Mouse (Mus musculus) layer of hippocampus, adult 9-11 months (tissue): ENCODE measurements around the gene Ormdl2.
"Not testable (repeated sequence)": the region's sequence is repeated elsewhere in the genome, so short reads cannot be mapped to it uniquely, and the experiment has no call there.

Source experiments
- DNase-seq: peaks from one replicate; pipeline ENCODE4 v3.0.0; 2022

The Ormdl2 gene

DNA sequence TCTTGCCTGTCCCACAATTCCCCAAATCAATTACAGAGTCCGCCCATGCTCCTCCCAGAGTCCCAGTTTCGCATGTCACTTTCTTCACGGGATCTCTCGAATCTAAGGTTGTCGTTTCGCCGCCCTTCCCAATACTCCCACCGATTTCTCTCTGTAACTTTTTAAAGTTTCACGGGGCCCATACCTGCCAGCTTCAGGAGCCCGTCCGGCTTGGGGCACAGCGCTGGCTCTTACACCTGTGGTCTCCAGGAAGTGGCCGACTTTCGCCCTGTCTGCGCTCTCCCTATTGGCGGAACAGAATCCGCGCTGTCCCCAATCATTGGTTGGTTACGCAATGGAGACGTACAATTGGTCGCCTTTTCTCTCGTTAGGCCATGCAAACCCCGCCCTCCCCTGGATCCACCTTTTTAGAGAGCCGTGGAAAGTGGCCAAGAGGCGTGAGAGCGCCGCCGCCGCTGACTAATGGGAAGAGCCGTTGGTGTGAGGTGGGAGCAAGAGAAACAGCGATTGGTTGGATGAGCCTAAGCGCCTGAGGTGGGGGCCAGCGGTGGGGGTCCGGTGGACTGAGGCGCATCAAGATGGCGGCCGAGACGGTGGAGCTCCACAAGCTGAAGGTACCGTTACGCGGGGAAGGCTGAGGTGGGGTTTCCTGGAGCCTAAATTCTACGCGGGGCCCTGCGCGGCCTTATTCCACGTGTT lies at the start of gene Ormdl2:
Gene Ormdl2, minus strand, starts transcription at position 288 of the 699 bp plus-strand sequence.
- peak; percentile 99 for DNase-seq

DNA sequence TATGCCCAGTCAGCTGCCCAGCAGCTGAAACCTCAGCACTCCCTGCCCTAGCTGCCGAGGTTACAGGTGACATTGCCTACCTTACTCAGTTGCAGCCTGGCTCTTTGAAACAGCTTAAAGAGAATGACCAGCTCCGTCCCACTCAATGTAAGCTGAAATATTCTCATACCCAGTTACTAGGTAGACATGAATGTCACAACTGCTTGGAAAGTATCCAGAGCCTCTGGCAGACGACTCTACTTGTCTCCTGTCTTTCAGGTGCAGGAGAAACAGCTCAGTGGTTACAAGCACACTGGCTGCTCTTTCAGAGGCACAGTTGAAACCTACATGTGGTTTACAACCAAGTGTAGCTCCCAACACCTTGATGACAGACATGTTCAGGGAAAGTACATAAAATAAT lies 48.9 kb upstream of the Ormdl2 start:
- DNase-seq: no peak

GRCm38 (mm10) chr10:128866518-128866917 lies 45.1 kb upstream of the Ormdl2 start:
- no peak for DNase-seq

GRCm38 (mm10) chr10:128866042-128866441 lies 44.6 kb upstream of the Ormdl2 start:
- no peak for DNase-seq

- DNase-seq: no peak
Observed at GRCm38 (mm10) chr10:128861176-128861575, 39.7 kb upstream of the Ormdl2 start.

DNA sequence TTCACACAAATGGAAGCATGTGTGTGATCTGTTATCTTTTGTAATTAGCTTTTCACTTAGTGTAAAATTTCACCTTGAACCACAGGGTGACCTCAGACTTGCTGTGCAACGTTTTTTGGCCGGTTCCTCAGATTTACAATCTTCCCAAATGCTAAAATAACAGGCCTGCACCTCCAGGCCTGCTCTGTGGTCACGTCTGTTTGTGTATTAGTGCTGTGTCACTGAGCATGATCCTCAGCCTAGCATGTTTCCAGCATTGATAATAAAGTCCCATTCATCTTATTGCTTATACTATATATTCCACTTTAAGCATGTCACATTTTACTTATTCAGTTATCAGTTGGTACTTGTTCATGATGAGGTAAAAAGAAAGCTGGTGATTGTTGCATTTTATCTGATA lies 28.9 kb upstream of the Ormdl2 start:
- no peak for DNase-seq

DNA sequence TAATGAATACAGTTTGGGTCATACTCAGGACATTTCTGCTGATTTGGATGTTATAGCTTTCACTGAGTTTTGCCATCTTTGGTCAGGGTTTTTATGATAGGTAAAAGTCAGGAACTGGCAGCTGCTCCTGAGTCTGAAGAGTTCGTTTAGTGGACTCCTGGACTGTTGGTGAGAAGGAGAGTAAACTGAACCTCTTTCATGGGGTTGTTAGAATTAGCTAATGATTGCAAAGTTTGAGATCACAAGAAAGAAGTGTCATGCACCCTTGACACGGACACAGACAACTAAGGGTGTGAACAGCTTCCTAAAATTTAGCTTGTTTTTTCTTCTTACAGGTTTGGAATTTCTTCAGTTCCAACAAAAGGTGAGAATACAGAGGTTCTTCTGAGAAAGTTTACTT lies 27.0 kb upstream of the Ormdl2 start:
- no peak for DNase-seq

DNA sequence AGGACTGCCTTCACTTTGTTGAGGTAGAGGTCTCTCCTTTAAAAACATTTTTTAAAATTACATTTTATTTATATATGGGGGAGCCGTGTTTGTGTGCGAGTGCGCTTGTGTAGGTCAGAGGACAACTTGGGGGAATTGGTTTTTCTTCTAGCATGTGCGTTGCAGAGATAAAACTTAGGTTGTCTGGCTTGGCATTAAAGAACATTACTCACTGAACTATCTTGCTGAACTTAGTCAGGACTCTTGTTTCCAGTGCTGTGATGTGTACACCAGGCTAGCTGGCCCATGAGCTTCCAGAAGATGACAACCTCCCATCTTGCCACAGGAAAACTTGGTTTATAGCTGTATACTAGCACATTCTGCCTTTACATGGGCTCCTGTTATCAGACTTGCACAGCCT lies 25.2 kb upstream of the Ormdl2 start:
- DNase-seq: no peak

GRCm38 (mm10) chr10:128845516-128845915 lies 24.1 kb upstream of the Ormdl2 start:
- DNase-seq: no peak

DNA sequence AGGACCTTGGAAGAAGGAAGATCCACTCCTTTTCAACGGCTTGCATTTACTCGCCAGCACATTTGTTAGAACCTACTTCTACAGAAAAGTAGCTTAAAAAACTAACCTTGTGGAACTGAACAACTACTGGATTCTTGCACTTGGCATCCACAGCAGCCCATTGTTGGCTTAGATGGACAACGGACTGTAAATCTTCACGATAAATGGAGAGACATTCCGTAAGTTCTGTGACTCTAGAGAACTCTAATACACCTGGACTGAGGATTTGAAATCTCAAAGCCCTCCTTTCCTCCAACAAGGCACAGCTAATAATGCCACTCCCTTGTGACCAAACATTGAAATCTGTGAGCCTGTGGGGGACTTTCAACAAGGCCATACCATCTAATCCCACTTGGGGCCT lies 21.8 kb upstream of the Ormdl2 start:
- no peak for DNase-seq

DNA sequence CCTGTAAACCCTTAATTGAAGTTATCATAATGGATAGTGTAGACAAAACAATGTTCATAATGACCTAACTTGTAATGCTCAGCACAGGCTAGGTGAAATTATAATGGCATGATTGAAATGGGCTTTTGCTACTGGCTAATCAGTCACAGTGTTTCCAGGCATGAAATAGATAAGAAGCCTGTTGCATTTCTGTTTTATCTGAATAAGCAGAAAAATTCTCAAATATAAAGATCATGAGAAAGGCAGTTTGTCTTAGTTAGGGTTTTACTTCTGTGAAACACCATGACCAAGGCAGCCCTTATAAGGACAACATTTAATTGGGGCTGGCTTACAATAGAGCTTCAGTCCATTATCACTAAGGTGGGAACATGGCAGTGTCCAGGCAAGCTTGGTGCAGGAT lies 19.2 kb upstream of the Ormdl2 start:
- DNase-seq: no peak

- no peak for DNase-seq
Observed at GRCm38 (mm10) chr10:128839434-128839833, 18.0 kb upstream of the Ormdl2 start.

DNA sequence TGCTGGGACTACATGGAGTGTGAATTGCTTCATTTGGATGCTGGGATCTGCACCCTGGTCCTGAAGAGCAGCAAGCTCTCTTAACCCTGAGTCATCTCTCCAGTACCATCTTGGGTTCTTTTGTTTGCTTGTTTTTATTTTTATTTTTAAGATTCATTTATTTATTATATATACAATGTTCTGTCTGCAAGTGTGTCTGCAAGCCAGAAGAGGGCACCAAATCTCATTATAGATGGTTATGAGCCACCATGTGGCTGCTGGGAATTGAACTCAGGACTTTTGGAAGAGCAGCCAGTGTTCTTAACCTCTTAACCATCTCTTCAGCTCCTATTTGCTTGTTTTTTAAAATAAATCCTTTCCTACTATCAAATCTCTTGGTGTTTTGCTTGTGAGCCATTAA lies 16.0 kb upstream of the Ormdl2 start:
- no peak for DNase-seq

DNA sequence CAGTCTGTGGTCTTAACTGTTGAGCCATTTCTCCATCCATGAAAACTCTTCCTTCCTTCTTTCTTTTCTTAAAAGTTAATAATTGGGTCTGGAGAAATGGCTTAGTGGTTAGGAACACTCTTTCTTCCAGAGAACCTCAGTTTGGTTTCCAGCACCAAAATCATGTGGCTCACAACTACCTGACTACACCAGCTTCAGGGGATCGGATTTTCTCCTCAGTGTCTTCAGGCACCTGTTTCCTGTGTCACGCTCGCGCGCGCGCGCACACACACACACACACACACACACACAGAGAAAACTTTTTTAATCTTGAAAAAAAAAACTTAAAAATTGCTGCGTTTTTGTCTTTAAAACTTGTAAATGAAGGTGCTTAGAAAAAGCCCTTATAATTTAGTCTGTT lies 2.4 kb upstream of the Ormdl2 start:
- no peak for DNase-seq

DNA sequence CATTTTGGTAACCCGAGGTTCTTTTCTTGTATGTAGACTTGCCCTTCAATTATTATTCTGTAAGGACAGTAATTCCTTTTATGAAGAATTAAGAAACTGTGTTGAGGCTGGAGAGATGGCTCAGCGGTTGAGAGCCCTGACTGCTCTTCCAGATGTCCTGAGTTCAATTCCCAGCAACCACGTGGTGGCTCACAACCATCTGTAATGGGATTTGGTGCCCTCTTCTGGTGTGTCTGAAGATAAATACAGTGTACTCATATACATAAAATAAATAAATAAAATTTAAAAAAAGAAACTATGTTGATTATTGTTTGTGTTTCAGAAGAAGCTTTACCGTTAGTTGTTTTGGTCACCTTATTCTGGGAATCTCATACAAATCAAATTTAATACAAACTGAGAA lies 1.6 kb upstream of the Ormdl2 start:
- DNase-seq: not testable (repeated sequence)

DNA sequence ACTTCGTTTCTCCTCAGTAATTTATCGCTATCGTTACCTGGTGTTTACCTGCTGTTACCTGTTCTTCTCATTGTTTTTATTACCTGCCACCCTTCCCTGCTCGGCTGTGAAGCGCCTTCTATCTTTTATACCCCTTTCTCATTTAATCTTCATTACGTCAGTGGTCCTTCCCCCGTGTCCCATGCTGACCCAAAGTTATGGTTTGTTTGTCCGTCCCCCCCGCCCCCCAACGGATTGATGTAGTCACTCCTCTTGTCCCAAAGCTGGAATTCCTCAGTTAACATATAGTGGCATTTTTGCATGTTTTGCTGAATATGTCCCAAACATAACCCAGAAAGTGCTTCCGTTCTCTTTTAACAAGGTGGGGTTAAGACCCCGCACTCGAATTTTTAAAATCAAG lies 690 bp upstream of the Ormdl2 start:
- DNase-seq: no peak

GRCm38 (mm10) chr10:128820217-128820616 lies 1.2 kb downstream of the Ormdl2 start:
- peak; percentile 58 for DNase-seq

GRCm38 (mm10) chr10:128817033-128817432 lies 4.4 kb downstream of the Ormdl2 start, which contains the start of gene Sarnp:
TSS of gene Sarnp (plus strand) at chr10:128817333.
- DNase-seq: no peak

DNA sequence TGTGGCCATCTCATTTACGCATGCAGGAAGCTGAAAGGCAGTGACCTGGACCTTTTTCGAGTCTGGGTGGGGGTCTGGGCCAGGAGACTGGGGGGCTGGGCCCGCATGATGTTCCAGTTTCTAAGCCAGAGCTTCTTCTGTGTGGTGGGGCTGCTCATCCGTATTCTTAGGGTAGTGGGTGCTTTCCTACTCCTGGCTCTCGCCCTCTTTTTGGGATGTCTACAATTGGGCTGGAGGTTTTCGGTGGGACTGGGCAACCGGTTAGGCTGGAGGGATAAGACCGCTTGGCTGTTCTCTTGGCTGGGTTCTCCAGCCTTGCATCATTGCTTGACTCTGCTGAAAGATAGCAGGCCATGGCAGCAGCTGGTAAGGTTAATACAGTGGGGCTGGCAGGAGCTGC lies 14.4 kb downstream of the Ormdl2 start:
- no peak for DNase-seq

DNA sequence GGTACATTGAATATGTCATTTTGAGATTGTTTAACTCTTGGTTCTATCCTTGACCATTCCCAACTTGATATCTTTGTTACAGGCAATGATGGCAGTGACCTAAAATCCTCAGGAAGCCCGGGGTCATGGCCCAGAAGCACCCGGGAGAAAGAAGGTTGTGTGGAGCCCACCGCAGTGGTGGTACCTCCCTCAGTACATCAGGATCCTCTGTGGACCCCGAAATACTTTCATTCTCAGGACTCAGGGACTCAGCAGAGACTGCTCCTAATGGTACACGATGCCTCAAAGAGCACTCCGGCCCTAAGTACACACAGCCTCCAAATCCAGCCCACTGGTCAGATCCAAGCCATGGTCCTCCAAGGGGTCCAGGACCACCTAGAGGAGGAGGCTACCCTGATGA lies 15.4 kb downstream of the Ormdl2 start:
- DNase-seq: no peak

DNA sequence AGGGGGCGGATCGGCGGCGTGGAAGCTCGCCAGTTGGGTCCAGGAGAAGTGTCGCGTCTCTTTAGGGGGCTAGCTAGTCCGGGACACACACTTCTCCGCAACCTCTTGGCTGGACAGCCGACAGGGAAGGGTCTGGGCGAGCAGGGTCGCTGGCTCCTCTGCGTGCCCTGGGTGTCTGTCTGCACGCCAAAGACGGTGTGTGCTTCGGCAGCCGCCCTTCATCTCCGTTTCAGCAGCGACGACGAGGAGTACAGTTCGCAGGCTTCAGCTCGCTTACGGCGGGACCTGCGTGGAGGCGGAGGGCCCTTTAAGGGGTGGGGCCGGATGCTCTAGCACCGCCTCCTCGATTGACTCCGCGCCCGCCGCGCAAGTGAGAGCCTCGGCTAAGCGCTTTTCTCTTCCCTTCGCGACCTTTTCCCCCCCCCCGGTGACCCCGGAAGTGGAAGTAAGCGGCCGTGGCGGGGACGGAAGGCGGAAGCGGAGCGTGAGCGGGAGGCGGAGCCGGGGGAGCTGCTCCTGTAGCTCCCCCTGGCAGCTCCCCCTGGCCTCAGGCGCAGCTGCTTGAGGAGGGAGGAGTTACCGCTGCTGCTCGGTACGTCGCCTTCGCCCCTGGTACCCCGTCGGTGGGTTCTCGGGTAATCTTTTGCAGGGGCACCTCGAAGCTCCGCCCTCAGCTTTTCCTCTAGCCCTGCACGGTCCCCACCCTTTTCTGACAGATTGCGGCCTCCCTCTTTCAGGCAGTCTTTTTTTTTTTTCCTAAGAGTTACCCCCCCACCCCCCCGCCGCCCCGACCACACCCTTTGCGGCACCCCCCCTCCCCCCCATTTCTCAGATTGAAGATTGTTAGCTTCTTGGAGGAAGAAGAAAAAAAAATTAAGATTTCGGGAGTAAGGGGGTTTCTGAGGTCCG lies 16.1 kb downstream of the Ormdl2 start:
- DNase-seq: peak; percentile 97

DNA sequence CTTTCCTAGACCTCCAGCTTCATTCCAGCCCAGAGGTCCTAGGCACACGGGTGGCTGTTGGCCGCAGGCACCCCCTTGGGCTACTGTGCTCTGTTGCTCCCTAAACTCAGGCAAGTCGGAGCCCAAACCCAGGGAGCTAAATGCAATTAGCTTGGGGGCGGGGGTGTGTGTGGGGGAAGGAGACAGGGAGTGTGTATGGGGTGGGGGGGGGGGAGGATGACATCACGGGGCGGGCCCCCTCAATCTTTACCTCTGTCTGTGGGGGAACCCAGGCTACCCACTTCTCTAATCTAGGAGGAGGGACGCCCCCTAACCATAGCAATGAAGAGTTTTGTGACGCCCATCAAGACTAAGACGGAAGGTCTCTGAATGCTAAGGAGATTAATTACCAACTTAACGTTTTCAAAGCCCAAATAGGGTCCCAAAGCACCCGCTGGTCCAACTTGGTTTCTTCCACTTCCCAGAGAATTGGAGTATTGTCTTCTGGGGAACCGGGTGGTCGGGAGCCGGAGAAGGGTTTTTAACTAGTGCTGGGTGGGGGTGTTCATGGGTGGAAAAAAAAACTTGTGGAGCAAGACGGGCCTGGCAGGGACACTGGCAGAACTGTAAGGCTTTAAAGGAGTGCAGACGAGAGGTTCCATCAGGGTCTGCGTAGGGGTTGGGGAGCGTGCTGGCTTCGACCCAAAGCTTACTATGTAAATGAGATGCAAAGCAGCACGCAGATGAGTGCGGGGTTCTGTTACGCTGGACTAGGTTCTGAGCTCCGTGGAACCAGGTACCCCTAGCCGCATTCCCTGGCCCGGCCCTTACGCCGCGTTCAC lies 17.0 kb downstream of the Ormdl2 start, which contains the start of gene Tmem198b:
Gene Tmem198b, minus strand, starts transcription at position 100 of the 821 bp plus-strand sequence.
- DNase-seq: peak; percentile 78

DNA sequence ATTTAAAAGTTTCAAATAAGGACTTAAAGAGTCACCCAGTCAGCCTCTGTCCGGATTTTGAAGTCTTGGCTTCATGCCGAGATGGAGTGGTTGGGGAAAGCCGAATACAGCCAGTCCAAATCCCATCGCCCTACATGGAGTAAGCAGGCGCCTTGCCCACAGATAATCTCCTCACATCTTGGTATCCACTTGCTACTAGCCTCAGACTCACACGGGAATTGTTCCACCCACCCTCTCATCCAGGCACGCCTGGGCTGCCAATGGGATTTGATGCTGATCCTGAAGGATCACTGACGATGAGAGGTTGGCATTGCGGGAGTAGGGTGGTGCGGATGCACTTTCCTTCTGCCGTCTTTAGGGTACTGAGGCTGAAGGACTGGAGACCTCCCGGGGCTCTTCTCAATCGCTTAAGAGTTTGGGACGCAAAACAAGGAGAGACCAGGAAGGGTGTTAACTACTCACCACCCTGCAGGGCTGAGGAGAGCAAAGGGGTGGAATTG lies 17.6 kb downstream of the Ormdl2 start, which contains the start of gene Dnajc14:
Gene Dnajc14, plus strand, starts transcription at position 292 of the 500 bp plus-strand sequence.
- DNase-seq: peak; percentile 81
